7 mouse cellular contexts compared by ENCODE assay signal in genomic region chrX:94197789-94198188, GRCm38 (mm10). TPM values are rescaled to one million over a fixed set of nuclear protein-coding genes. Genes with fewer than 3 reads are reported as not detected.
DNase-seq lines count a peak whose midpoint lies in the region; ATAC-seq and TF ChIP-seq lines count a peak whose summit lies in the region.

No protein-coding gene starts in this region.

- H3K9me3 ChIP-seq in ES-Bruce4 (replicated peaks; ENCODE audit: control insufficient read depth, insufficient read depth, low read length, poor library complexity, severe bottlenecking): no peaks in the 10 kb centered on the region
- no peaks in the 10 kb centered on the region for H3K9me3 ChIP-seq in liver, embryonic 13.5 days (replicated peaks)
- H3K9me3 ChIP-seq in hindbrain, embryonic 14.5 days (ENCODE audit: control insufficient read depth, low read length): no peaks in the 10 kb centered on the region

- DNase-seq in kidney, adult 18-20 months: peak; percentile 69
- no peak for DNase-seq in kidney, adult 11 months
- peak; percentile 31 for DNase-seq in CD4-positive helper T cell, adult 2 months (ENCODE audit: low read depth, low spot score)
- DNase-seq in liver, embryonic 13.5 days: peak; percentile 36
- DNase-seq in splenic B cell, adult 2 months (ENCODE audit: low read depth, low spot score): peak; percentile 57
- DNase-seq in hindbrain, embryonic 14.5 days (ENCODE audit: low spot score): no peak

- H3K27ac ChIP-seq in ES-Bruce4 (ENCODE audit: insufficient read depth, low read length): no peak overlapping the region
- H3K27ac ChIP-seq in liver, embryonic 13.5 days: no peak overlapping the region
- H3K27ac ChIP-seq in hindbrain, embryonic 14.5 days: no peak overlapping the region

- no peak overlapping the region for H3K4me3 ChIP-seq in ES-Bruce4 (ENCODE audit: low read depth, low read length)
- no peak overlapping the region for H3K4me3 ChIP-seq in liver, embryonic 13.5 days (replicated peaks)
- H3K4me3 ChIP-seq in hindbrain, embryonic 14.5 days (replicated peaks; ENCODE audit: low read length): no peak overlapping the region

- no peaks in the 10 kb centered on the region for H3K27me3 ChIP-seq in ES-Bruce4 (ENCODE audit: control insufficient read depth, insufficient read depth, low read length, poor library complexity, severe bottlenecking)
- H3K27me3 ChIP-seq in liver, embryonic 13.5 days: no peaks in the 10 kb centered on the region
- H3K27me3 ChIP-seq in splenic B cell, adult 2 months (ENCODE audit: control insufficient read depth, insufficient read depth, low read length, poor library complexity, severe bottlenecking): no peaks in the 10 kb centered on the region
- H3K27me3 ChIP-seq in hindbrain, embryonic 14.5 days (ENCODE audit: control insufficient read depth, insufficient read depth, low read length): no peaks in the 10 kb centered on the region

- H3K4me2 ChIP-seq in liver, embryonic 13.5 days: no peak overlapping the region
- no peak overlapping the region for H3K4me2 ChIP-seq in hindbrain, embryonic 14.5 days (replicated peaks)

- H3K36me3 ChIP-seq in ES-Bruce4 (ENCODE audit: control insufficient read depth, insufficient read depth, low read length, poor library complexity, severe bottlenecking): peaks cover 46% of the 10 kb centered on the region
- H3K36me3 ChIP-seq in liver, embryonic 13.5 days: peaks cover 93% of the 10 kb centered on the region
- peaks cover 2% of the 10 kb centered on the region; the same call in 1 of the 2 replicates for H3K36me3 ChIP-seq in splenic B cell, adult 2 months (ENCODE audit: control insufficient read depth, insufficient read depth, low read length, poor library complexity, severe bottlenecking)
- H3K36me3 ChIP-seq in hindbrain, embryonic 14.5 days (replicated peaks; ENCODE audit: control insufficient read depth, insufficient read depth): peaks cover 95% of the 10 kb centered on the region

- H3K9ac ChIP-seq in ES-Bruce4 (ENCODE audit: low read depth, poor library complexity, severe bottlenecking): no peak overlapping the region
- no peak overlapping the region for H3K9ac ChIP-seq in liver, embryonic 13.5 days
- H3K9ac ChIP-seq in hindbrain, embryonic 14.5 days: no peak overlapping the region

- 62% methylated on average over 5 of the region's 5 CpGs for WGBS in liver, embryonic 13.5 days (ENCODE audit: insufficient replicate concordance)
- 83% methylated on average over 5 of the region's 5 CpGs for WGBS in hindbrain, embryonic 14.5 days

- TF ChIP-seq POLR2A in ES-Bruce4 (IDR thresholded peaks at IDR 0.05; ENCODE audit: insufficient read depth, low read length): no peak

- no peaks in the 10 kb centered on the region for H3K4me1 ChIP-seq in ES-Bruce4 (ENCODE audit: control insufficient read depth, insufficient read depth, low read length)
- H3K4me1 ChIP-seq in liver, embryonic 13.5 days (replicated peaks): no peaks in the 10 kb centered on the region
- no peaks in the 10 kb centered on the region for H3K4me1 ChIP-seq in hindbrain, embryonic 14.5 days (replicated peaks; ENCODE audit: control insufficient read depth, insufficient read depth, low read length)

- no peak for TF ChIP-seq EP300 in ES-Bruce4 (IDR thresholded peaks at IDR 0.05; ENCODE audit: insufficient read depth, low read depth, low read length)

- no peak for ATAC-seq in liver, embryonic 13.5 days (ENCODE audit: low read depth)
- no peak for ATAC-seq in hindbrain, embryonic 14.5 days (ENCODE audit: low FRiP score)

- TF ChIP-seq CTCF in ES-Bruce4 (IDR thresholded peaks at IDR 0.05; ENCODE audit: low read depth, low read length): peak; percentile 36

RNA-seq across cellular contexts. Expression of gene Eif2s3x, which starts 14.9 kb away (rescaled TPM):
- polyA plus RNA-seq in ES-Bruce4 (2011; ENCODE audit: insufficient read depth, insufficient read length, low read depth, missing spikeins): 273 and 285 TPM in 2 replicates
- 52.6 and 71.1 TPM in 2 replicates for polyA plus RNA-seq in liver, embryonic 13.5 days (2015; fragmentation: Nextera tagmentation; extraction: Ambion mirVana)
- 86.0 and 91.5 TPM in 2 replicates for polyA plus RNA-seq in hindbrain, embryonic 14.5 days (2014; fragmentation: Nextera tagmentation; extraction: Ambion mirVana)

RNA-seq across cellular contexts. Expression of gene Klhl15, which starts 36.6 kb away (rescaled TPM):
- 11.7 and 12.1 TPM in 2 replicates for polyA plus RNA-seq in ES-Bruce4 (2011; ENCODE audit: insufficient read depth, insufficient read length, low read depth, missing spikeins)
- 3.8 and 4.8 TPM in 2 replicates for polyA plus RNA-seq in liver, embryonic 13.5 days (2015; fragmentation: Nextera tagmentation; extraction: Ambion mirVana)
- 12.4 and 12.7 TPM in 2 replicates for polyA plus RNA-seq in hindbrain, embryonic 14.5 days (2014; fragmentation: Nextera tagmentation; extraction: Ambion mirVana)

Comparison
In these comparisons a context has a peak if more than half of its experiments do, and no peak if none do; other contexts are left out.
1. DNase-seq: peak in kidney, adult 18-20 months (single experiment), CD4-positive helper T cell, adult 2 months (single experiment), liver, embryonic 13.5 days (single experiment) and splenic B cell, adult 2 months (single experiment); none in kidney, adult 11 months (single experiment) and hindbrain, embryonic 14.5 days (single experiment).